Mouse (Mus musculus) liver, adult 2 months (tissue): ENCODE measurements around the gene Usp47. TPM values are rescaled to one million over a fixed set of nuclear protein-coding genes. Genes with fewer than 3 reads are reported as not detected.
A peak's percentile ranks its signal among the peaks of the same experiment; 100 is the strongest.
"Not testable (repeated sequence)": the region's sequence is repeated elsewhere in the genome, so short reads cannot be mapped to it uniquely, and the experiment has no call there.

Experiments
- DNase-seq: peaks from one replicate; pipeline ENCODE4 v3.0.0-alpha.2; 2011; ENCODE audit warnings: low read depth, low spot score; ENCODE audit errors: extremely low read depth
- H3K27ac ChIP-seq: fragments of 200-500 bp; replicated peaks from 2 replicates; pipeline ENCODE4 v1.5.1; 2012; ENCODE audit warnings: low read depth, mild to moderate bottlenecking, control low read depth, inconsistent platforms, low read length; ENCODE audit not compliant: insufficient read depth
- H3K27me3 ChIP-seq: fragments of 200-500 bp; 2 replicates; pipeline ENCODE4 v1.6.1; 2012; ENCODE audit warnings: mild to moderate bottlenecking, moderate library complexity, low read length, inconsistent platforms; ENCODE audit not compliant: control insufficient read depth, insufficient read depth
- H3K36me3 ChIP-seq: fragments of 200-500 bp; 2 replicates; pipeline ENCODE4 v1.6.1; 2012; ENCODE audit warnings: low read length, inconsistent platforms; ENCODE audit not compliant: control insufficient read depth, insufficient read depth
- H3K4me1 ChIP-seq: fragments of 200-500 bp; 2 replicates; pipeline ENCODE4 v1.6.1; 2011; ENCODE audit warnings: low read length; ENCODE audit not compliant: control insufficient read depth, insufficient read depth
- H3K4me3 ChIP-seq: fragments of 200-500 bp; 2 replicates; pipeline ENCODE4 v1.5.1; 2011; ENCODE audit warnings: low read depth, mild to moderate bottlenecking, control low read depth, low read length, moderate library complexity; ENCODE audit not compliant: insufficient read depth
- H3K79me2 ChIP-seq: fragments of 200-500 bp; 2 replicates; pipeline ENCODE4 v1.6.1; 2012; ENCODE audit warnings: inconsistent platforms, mild to moderate bottlenecking, low read length, moderate library complexity; ENCODE audit not compliant: control insufficient read depth, insufficient read depth
- H3K9ac ChIP-seq: fragments of 200-500 bp; 2 replicates; pipeline ENCODE4 v1.6.1; 2012; ENCODE audit warnings: low read depth, mild to moderate bottlenecking, control low read depth, inconsistent platforms, low read length
- CTCF ChIP-seq: fragments of 200-500 bp; IDR thresholded peaks from 2 replicates; pipeline ENCODE4 v1.5.1; 2011; ENCODE audit warnings: low read depth, low read length, control low read depth
- POLR2A ChIP-seq: fragments of 200-500 bp; IDR thresholded peaks from 2 replicates; pipeline ENCODE4 v1.6.1; 2011; ENCODE audit warnings: low read length, control low read depth; ENCODE audit not compliant: insufficient read depth; ENCODE audit errors: extremely low read depth
- WGBS: fragments of 180-500 bp; shearing (Covaris S2); methylation state at CpG from one replicate; pipeline ENCODE4 v1.1.7; 2018; 5-methylcytosine and 5-hydroxymethylcytosine counted together
- polyA plus RNA-seq: library from polyadenylated mRNA; depleted of rRNA; stranded (reverse); fragments of >200 nt; gene quantifications from 2 replicates; pipeline ENCODE4 v1.2.3, GENCODE M21; 2012
- total RNA-seq: library from RNA; depleted of rRNA; stranded (reverse); fragments of >200 nt; gene quantifications from 2 replicates; pipeline ENCODE4 v1.2.3, GENCODE M21; 2014

Gene Usp47
- total and polyA plus RNA-seq, 2 experiments, result 9.4 to 56.3 TPM

- no peaks in the 10 kb centered on the region for H3K27me3 ChIP-seq
- 90% methylated on average over 5 of the region's 5 CpGs for WGBS
Measured at GRCm38 (mm10) chr7:112074868-112075267, 51.6 kb downstream of the Usp47 start.

GRCm38 (mm10) chr7:112082636-112083035, 59.3 kb downstream of the Usp47 start:
- TF ChIP-seq POLR2A (no peak), CTCF (no peak)
- no peaks in the 10 kb centered on the region for H3K4me1 ChIP-seq
- no peak overlapping the region for H3K9ac ChIP-seq
- WGBS, result 97% methylated on average over 1 of the region's 1 CpGs
- peaks cover 59% of the 10 kb centered on the region for H3K36me3 ChIP-seq
- H3K27ac ChIP-seq, result no peak overlapping the region
- H3K79me2 ChIP-seq, result no peaks in the 10 kb centered on the region
- no peaks in the 10 kb centered on the region for H3K27me3 ChIP-seq
- H3K4me3 ChIP-seq, result no peak overlapping the region
- DNase-seq, result no peak

More at GRCm38 (mm10) chr7:112074868-112075267, 51.6 kb downstream of the Usp47 start:
- peaks cover 42% of the 10 kb centered on the region for H3K36me3 ChIP-seq
- H3K27ac ChIP-seq, result no peak overlapping the region
- H3K4me1 ChIP-seq, result no peaks in the 10 kb centered on the region
- H3K9ac ChIP-seq, result no peak overlapping the region
- DNase-seq, result no peak
- H3K4me3 ChIP-seq, result no peak overlapping the region
- no peak for TF ChIP-seq POLR2A
- TF ChIP-seq CTCF, result no peak
- H3K79me2 ChIP-seq, result no peaks in the 10 kb centered on the region

GRCm38 (mm10) chr7:112084222-112084621, 60.9 kb downstream of the Usp47 start:
- Histone ChIP-seq H3K79me2 (no peaks in the 10 kb centered on the region), H3K27ac (no peak overlapping the region), H3K4me1 (no peaks in the 10 kb centered on the region), H3K4me3 (no peak overlapping the region), H3K9ac (no peak overlapping the region), H3K36me3 (peaks cover 58% of the 10 kb centered on the region), H3K27me3 (no peaks in the 10 kb centered on the region)
- DNase-seq, result no peak
- WGBS, result 58% methylated on average over 2 of the region's 2 CpGs
- TF ChIP-seq CTCF (no peak), POLR2A (no peak)

GRCm38 (mm10) chr7:112085062-112085461, 61.8 kb downstream of the Usp47 start:
- H3K79me2 ChIP-seq, result no peaks in the 10 kb centered on the region
- H3K4me1 ChIP-seq, result no peaks in the 10 kb centered on the region
- WGBS, result 38% methylated on average over 4 of the region's 4 CpGs
- no peak overlapping the region for H3K27ac ChIP-seq
- H3K9ac ChIP-seq, result no peak overlapping the region
- H3K27me3 ChIP-seq, result no peaks in the 10 kb centered on the region
- H3K4me3 ChIP-seq, result no peak overlapping the region
- DNase-seq, result peak; percentile 52
- TF ChIP-seq POLR2A, result no peak
- peak; percentile 82 for TF ChIP-seq CTCF
- peaks cover 62% of the 10 kb centered on the region for H3K36me3 ChIP-seq

GRCm38 (mm10) chr7:112086186-112086585, 62.9 kb downstream of the Usp47 start:
- no peak overlapping the region for H3K27ac ChIP-seq
- H3K27me3 ChIP-seq, result no peaks in the 10 kb centered on the region
- H3K4me3 ChIP-seq, result no peak overlapping the region
- H3K79me2 ChIP-seq, result no peaks in the 10 kb centered on the region
- DNase-seq, result no peak
- WGBS, result 96% methylated on average over 2 of the region's 2 CpGs
- no peaks in the 10 kb centered on the region; the same call in 1 of the 2 replicates for H3K4me1 ChIP-seq
- TF ChIP-seq POLR2A (no peak), CTCF (no peak)
- peaks cover 66% of the 10 kb centered on the region for H3K36me3 ChIP-seq
- no peak overlapping the region for H3K9ac ChIP-seq

- not testable (repeated sequence) for H3K9ac ChIP-seq, H3K27ac ChIP-seq, H3K4me1 ChIP-seq, H3K27me3 ChIP-seq, H3K4me3 ChIP-seq, H3K79me2 ChIP-seq, DNase-seq
- WGBS, result 95% methylated on average over 4 of the region's 4 CpGs
- H3K36me3 ChIP-seq, result peaks cover 57% of the 10 kb centered on the region
Measured at GRCm38 (mm10) chr7:112094923-112095322, 71.6 kb downstream of the Usp47 start.
